Mouse (Mus musculus): ENCODE measurements around the gene Rab21. TPM values are rescaled to one million over a fixed set of nuclear protein-coding genes. Genes with fewer than 3 reads are reported as not detected.

Gene Rab21
- polyA plus RNA-seq, 1 experiment from 2014 or later, result 15.9 TPM

- Histone ChIP-seq H3K36me3 (ENCODE audit: control insufficient read depth, insufficient read depth) (peaks cover 9% of the 10 kb centered on the region), H3K4me3 (ENCODE audit: low read depth, low read length) (no peak overlapping the region), H3K9ac (ENCODE audit: low read depth, low read length) (no peak overlapping the region), H3K4me1 (replicated peaks; ENCODE audit: control insufficient read depth, insufficient read depth, low read length) (no peaks in the 10 kb centered on the region), H3K9me3 (ENCODE audit: control insufficient read depth) (no peaks in the 10 kb centered on the region), H3K27me3 (replicated peaks; ENCODE audit: control insufficient read depth, insufficient read depth, low read length) (no peaks in the 10 kb centered on the region), H3K27ac (ENCODE audit: low read depth, low read length) (peak overlapping the region; percentile 65), H3K4me2 (replicated peaks; ENCODE audit: low read depth) (peak overlapping the region; percentile 25)
- no peak for ATAC-seq
- no peak for TF ChIP-seq CTCF (IDR thresholded peaks at IDR 0.05; ENCODE audit: low read depth)
- WGBS, result 83% methylated on average over 17 of the region's 17 CpGs
Observed at GRCm38 (mm10) chr10:115358216-115358919, 43.0 kb upstream of the Rab21 start.

GRCm38 (mm10) chr10:115356106-115356505 is 40.7 kb upstream of the Rab21 start:
- Histone ChIP-seq H3K27ac (ENCODE audit: low read depth, low read length) (no peak overlapping the region), H3K4me1 (replicated peaks; ENCODE audit: control insufficient read depth, insufficient read depth, low read length) (no peaks in the 10 kb centered on the region), H3K4me2 (replicated peaks; ENCODE audit: low read depth) (no peak overlapping the region), H3K9me3 (ENCODE audit: control insufficient read depth) (no peaks in the 10 kb centered on the region), H3K4me3 (ENCODE audit: low read depth, low read length) (no peak overlapping the region), H3K27me3 (replicated peaks; ENCODE audit: control insufficient read depth, insufficient read depth, low read length) (no peaks in the 10 kb centered on the region), H3K9ac (ENCODE audit: low read depth, low read length) (no peak overlapping the region), H3K36me3 (ENCODE audit: control insufficient read depth, insufficient read depth) (peaks cover 9% of the 10 kb centered on the region)
- 89% methylated on average over 6 of the region's 7 CpGs for WGBS
- TF ChIP-seq CTCF (IDR thresholded peaks at IDR 0.05; ENCODE audit: low read depth), result no peak
- no peak for ATAC-seq

- TF ChIP-seq CTCF (IDR thresholded peaks at IDR 0.05; ENCODE audit: low read depth), result no peak
- no peak overlapping the region for H3K27ac ChIP-seq (ENCODE audit: low read depth, low read length)
- WGBS, result 74% methylated on average over 6 of the region's 6 CpGs
- H3K9me3 ChIP-seq (ENCODE audit: control insufficient read depth), result no peaks in the 10 kb centered on the region
- ATAC-seq, result no peak
- no peak overlapping the region for H3K9ac ChIP-seq (ENCODE audit: low read depth, low read length)
- no peak overlapping the region for H3K4me3 ChIP-seq (ENCODE audit: low read depth, low read length)
- peaks cover 9% of the 10 kb centered on the region for H3K36me3 ChIP-seq (ENCODE audit: control insufficient read depth, insufficient read depth)
- no peaks in the 10 kb centered on the region for H3K4me1 ChIP-seq (replicated peaks; ENCODE audit: control insufficient read depth, insufficient read depth, low read length)
- H3K4me2 ChIP-seq (replicated peaks; ENCODE audit: low read depth), result no peak overlapping the region
- no peaks in the 10 kb centered on the region for H3K27me3 ChIP-seq (replicated peaks; ENCODE audit: control insufficient read depth, insufficient read depth, low read length)
Observed at GRCm38 (mm10) chr10:115355016-115355415, 39.6 kb upstream of the Rab21 start.

- peaks cover 9% of the 10 kb centered on the region for H3K36me3 ChIP-seq (ENCODE audit: control insufficient read depth, insufficient read depth)
- no peaks in the 10 kb centered on the region for H3K9me3 ChIP-seq (ENCODE audit: control insufficient read depth)
- WGBS, result 67% methylated on average over 6 of the region's 6 CpGs
- no peaks in the 10 kb centered on the region for H3K27me3 ChIP-seq (replicated peaks; ENCODE audit: control insufficient read depth, insufficient read depth, low read length)
- no peaks in the 10 kb centered on the region for H3K4me1 ChIP-seq (replicated peaks; ENCODE audit: control insufficient read depth, insufficient read depth, low read length)
- no peak overlapping the region for H3K9ac ChIP-seq (ENCODE audit: low read depth, low read length)
- H3K4me3 ChIP-seq (ENCODE audit: low read depth, low read length), result no peak overlapping the region
- no peak for TF ChIP-seq CTCF (IDR thresholded peaks at IDR 0.05; ENCODE audit: low read depth)
- no peak for ATAC-seq
- H3K27ac ChIP-seq (ENCODE audit: low read depth, low read length), result no peak overlapping the region
- no peak overlapping the region for H3K4me2 ChIP-seq (replicated peaks; ENCODE audit: low read depth)
Observed at GRCm38 (mm10) chr10:115354553-115354952, 39.2 kb upstream of the Rab21 start.

- ATAC-seq, result no peak
- 71% methylated on average over 2 of the region's 2 CpGs for WGBS
- Histone ChIP-seq H3K4me1 (replicated peaks; ENCODE audit: control insufficient read depth, insufficient read depth, low read length) (peaks cover 4% of the 10 kb centered on the region; the same call in 1 of the 2 replicates), H3K9me3 (ENCODE audit: control insufficient read depth) (no peaks in the 10 kb centered on the region), H3K4me3 (ENCODE audit: low read depth, low read length) (no peak overlapping the region), H3K9ac (ENCODE audit: low read depth, low read length) (no peak overlapping the region), H3K4me2 (replicated peaks; ENCODE audit: low read depth) (no peak overlapping the region), H3K27me3 (replicated peaks; ENCODE audit: control insufficient read depth, insufficient read depth, low read length) (no peaks in the 10 kb centered on the region), H3K27ac (ENCODE audit: low read depth, low read length) (no peak overlapping the region), H3K36me3 (ENCODE audit: control insufficient read depth, insufficient read depth) (0 out of 2 replicates have a peak, but pooled peaks cover 3% of the 10 kb centered on the region)
- no peak for TF ChIP-seq CTCF (IDR thresholded peaks at IDR 0.05; ENCODE audit: low read depth)
Observed at GRCm38 (mm10) chr10:115350810-115351397, 35.5 kb upstream of the Rab21 start.

- Histone ChIP-seq H3K36me3 (ENCODE audit: control insufficient read depth, insufficient read depth) (peaks cover 8% of the 10 kb centered on the region; the same call in 1 of the 2 replicates), H3K4me3 (ENCODE audit: low read depth, low read length) (no peak overlapping the region), H3K9ac (ENCODE audit: low read depth, low read length) (no peak overlapping the region), H3K27ac (ENCODE audit: low read depth, low read length) (no peak overlapping the region), H3K27me3 (replicated peaks; ENCODE audit: control insufficient read depth, insufficient read depth, low read length) (no peaks in the 10 kb centered on the region), H3K4me2 (replicated peaks; ENCODE audit: low read depth) (peak overlapping the region; percentile 45), H3K9me3 (ENCODE audit: control insufficient read depth) (no peaks in the 10 kb centered on the region), H3K4me1 (replicated peaks; ENCODE audit: control insufficient read depth, insufficient read depth, low read length) (peaks cover 4% of the 10 kb centered on the region; the same call in 1 of the 2 replicates)
- no peak for TF ChIP-seq CTCF (IDR thresholded peaks at IDR 0.05; ENCODE audit: low read depth)
- 47% methylated on average over 7 of the region's 7 CpGs for WGBS
- peak; percentile 37; the same call in 1 of the 2 replicates for ATAC-seq
Observed at GRCm38 (mm10) chr10:115349509-115349908, 34.1 kb upstream of the Rab21 start.
